Mouse (Mus musculus) urinary bladder, adult 2 months (tissue): Measurements from ENCODE around the gene Wasf3. TPM values are rescaled to one million over a fixed set of nuclear protein-coding genes. Genes with fewer than 3 reads are reported as not detected.

ENCODE experiments used
- DNase-seq: peaks from one replicate; pipeline ENCODE4 v3.0.0; 2022; ENCODE audit warnings: low spot score
- polyA plus RNA-seq: library from polyadenylated mRNA; depleted of rRNA; stranded (reverse); fragments of >200 nt; gene quantifications from 2 replicates; pipeline ENCODE4 v1.2.3, GENCODE M21; 2012; rRNA removed

Wasf3 gene
- 3.0 and 4.8 TPM in 2 replicates for polyA plus RNA-seq

DNA sequence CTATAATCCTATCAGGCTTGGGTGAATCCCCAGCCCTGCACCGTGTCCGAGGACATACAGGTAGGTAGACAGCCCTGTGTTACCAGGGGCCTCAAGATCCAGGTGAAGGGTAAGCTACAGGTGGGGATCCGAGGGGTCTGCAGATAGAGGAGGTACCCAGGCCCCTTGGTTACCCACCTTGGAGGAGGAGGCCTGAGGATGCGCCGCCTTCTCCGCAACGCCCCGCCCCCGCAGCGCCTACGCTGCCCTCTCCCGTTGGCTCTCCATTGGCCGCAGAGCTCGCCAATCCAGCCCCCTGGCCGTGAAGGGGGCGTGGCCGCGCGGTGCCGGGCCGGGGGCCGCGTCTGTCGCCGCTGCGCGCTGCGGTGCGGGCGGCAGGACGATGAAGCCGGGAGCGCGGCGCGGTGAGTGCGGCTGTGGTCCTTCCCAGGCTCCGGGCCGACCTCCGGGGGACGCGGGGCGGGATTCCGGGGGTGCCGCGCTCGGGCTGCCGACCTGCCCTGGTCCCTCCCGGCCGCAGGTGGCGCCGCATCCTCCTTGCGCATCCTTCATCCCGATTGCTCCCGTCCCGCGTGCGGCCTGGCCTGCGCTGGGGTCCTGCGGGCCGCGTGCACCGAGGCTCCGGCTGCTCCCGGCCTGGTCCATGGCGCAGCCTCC, at the start of gene Wasf3:
TSS of gene Wasf3 (plus strand) at position 51 of the 657 bp plus-strand sequence.
- peak; percentile 28 for DNase-seq

DNA sequence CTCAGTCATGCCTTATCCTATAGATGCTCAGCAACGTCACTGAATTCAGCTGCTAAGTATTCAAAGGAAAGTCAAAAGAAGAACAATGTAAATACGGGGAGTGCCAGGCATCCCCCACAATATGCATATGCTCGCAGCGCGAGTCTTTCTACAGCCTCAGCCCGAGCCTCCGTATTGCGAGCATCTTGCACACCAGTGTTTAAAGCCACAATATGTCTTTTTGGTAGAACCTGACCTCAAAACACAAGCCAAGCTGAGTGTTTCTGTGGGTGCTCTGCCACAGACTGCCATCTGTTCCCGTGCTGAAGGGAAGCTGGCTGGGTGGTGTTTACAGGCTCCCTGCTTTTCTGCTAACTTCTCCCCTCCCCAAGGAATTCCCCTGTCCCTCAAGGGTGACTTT, 46.7 kb upstream of the Wasf3 start:
- no peak for DNase-seq

GRCm38 (mm10) chr5:146340037-146340436, 44.7 kb upstream of the Wasf3 start:
- no peak for DNase-seq

GRCm38 (mm10) chr5:146344911-146345686, 39.7 kb upstream of the Wasf3 start:
- DNase-seq, result no peak

- DNase-seq, result no peak
Measured at GRCm38 (mm10) chr5:146347081-146347480, 37.7 kb upstream of the Wasf3 start.

GRCm38 (mm10) chr5:146349183-146349582, 35.6 kb upstream of the Wasf3 start:
- DNase-seq, result no peak

- DNase-seq, result no peak
Measured at GRCm38 (mm10) chr5:146350784-146351183, 34.0 kb upstream of the Wasf3 start.

DNA sequence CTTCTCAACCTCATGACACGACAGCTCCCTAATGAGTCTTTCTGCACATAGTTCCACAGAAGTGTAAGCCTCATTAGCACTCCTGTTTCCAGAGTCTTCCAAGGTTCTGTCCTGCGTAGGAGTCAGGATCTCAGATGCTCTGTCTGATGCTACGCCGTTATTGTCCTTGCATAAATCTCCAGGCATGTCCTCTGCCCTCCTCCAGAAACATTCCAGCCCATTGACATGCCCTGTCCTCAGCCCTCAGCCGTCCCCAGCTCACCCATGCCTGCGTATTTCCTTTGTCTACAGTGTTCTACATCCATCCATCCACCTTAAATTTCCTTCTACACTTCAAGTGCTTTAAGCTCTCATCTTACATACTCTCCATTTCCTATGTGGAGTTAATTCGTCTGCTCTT, 32.8 kb upstream of the Wasf3 start:
- DNase-seq, result no peak

DNA sequence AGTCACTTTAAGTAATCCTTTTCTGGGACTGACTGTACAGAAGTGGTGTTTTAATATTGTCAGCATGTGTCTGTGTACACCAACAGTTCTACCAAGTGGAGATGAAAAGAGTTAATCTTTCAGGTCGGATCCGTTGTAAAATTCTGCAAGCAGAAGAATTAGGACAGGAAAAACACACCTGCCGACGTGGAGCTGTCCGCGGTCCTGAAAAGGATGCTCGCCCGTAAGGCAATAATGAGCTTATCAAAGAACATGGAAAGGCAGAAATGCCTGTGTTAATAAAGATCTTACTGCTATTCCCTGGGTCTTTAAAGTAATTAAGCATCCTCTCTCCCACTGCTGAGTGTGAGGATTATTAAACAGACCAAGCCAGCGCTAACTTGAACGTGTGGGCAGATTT, 24.4 kb upstream of the Wasf3 start:
- no peak for DNase-seq

GRCm38 (mm10) chr5:146362711-146363110, 22.1 kb upstream of the Wasf3 start:
- DNase-seq, result no peak

DNA sequence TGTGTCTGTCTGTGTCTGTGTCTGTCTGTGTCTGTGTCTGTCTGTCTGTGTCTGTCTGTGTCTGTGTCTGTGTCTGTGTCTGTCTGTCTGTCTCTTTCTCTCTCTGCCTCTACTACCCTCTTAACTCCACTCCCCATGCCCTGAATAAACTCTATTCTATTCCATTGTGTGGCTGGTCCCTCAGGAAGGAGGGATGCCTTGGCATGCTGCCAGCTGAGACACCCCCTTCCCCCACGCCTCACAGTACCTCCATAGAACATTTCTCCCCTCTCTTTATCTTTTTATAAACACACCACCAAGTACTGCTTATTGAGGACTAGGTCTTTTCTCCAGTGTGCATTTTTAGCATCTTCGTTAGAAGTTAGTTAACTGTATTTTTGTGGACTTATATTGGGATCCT, 16.4 kb upstream of the Wasf3 start:
- no peak for DNase-seq

DNA sequence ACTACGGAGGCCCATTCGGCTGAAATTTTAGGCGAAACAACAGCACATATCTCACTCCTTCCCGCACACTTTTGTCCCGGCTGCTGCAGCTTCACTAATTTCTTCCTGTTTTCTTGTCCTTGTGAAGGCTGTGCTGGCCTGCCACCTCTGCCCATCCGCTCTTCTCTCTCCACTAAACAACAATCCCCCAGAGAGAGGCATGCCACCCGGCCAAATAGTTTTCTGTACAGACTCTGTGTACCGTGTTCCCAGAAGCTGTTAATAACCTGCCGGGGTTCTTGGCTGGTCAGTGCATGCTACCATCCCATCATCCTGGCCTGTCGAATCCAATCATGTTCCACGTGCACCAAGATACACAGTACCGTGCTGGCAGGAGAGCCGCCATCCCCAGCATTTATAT, 15.8 kb upstream of the Wasf3 start:
- no peak for DNase-seq

- DNase-seq, result no peak
Measured at GRCm38 (mm10) chr5:146370794-146371193, 14.0 kb upstream of the Wasf3 start.

DNA sequence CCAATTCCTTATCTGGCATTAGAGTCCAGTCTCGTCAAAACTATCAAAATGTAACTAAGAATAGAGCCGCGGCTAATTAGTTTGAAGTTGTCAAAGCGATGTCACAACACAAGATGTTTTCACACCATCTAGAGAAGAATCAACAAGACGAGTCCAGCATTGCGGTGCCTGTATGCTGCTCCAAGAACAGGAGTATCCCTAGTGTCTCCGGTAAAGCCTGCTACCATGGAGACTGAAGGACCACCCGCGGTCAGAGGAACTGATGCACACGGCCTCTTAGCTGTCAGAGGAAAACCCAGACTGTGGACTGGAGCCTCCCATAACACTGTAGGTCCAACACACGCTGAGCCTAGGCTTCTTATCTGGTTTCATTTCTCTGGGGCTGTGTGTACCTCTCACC, 11.5 kb upstream of the Wasf3 start:
- DNase-seq, result no peak

- DNase-seq, result no peak
Measured at GRCm38 (mm10) chr5:146376601-146377000, 8.2 kb upstream of the Wasf3 start.

- DNase-seq, result no peak
Measured at GRCm38 (mm10) chr5:146380041-146380440, 4.7 kb upstream of the Wasf3 start.

- DNase-seq, result no peak
Measured at GRCm38 (mm10) chr5:146382268-146382667, 2.5 kb upstream of the Wasf3 start.

DNA sequence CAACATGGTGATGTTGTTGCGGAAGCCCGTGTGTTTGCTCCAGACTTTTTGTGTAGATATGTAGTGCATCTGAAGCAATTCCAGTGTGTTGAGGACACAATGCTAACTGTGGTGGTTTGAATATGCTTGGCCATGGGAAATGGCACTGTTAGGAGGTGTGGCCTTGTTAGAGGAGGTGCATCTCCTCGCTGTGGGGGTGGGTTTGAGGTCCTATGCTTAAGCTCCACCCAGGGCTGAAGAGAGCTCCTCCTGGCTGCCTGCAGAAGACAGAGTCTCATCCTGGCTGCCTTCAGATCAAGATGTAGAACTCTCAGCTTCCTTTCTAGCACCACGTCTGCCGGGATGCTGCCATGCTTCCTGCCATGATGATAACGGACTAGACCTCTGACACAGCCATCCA, 1.4 kb upstream of the Wasf3 start:
- DNase-seq, result no peak

DNA sequence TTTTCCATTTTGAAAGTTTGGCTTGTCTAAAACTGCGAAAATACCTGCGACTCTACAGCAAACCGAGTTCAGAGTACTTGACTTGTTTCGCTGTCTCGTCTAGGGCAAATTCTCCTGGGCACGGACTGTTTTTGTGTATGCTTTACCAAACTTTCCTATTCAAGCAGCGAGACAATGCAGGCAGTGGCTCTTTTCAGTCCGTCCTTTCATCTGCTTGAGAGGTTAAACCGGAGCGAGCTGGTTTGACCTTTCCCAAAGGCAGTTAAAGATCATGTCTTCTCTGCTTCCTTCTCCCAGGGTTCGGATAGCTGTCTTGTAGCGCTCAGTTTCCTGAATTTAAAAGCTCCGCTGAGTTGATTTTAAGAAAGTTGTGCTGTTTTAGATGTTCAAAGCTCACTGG, 1.2 kb downstream of the Wasf3 start:
- no peak for DNase-seq

DNA sequence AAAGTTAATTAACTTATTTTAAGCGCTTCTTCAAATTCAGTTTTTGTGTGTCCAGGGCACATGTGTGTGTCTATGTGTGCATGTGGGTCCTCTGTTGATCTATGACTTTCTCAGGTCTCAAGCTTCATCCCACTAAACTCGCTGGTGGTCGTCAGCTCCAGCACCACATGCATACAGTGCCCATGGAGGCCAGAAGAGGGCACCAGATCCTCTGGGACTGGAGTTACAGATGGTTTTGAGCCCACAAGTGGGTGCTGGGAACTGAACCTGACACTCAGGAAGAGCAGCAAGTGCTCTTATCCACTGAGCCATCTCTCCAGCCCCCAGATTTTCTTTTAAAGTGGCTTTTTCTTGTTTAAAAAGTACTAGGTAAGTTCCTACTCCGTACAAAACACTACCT, 2.1 kb downstream of the Wasf3 start:
- no peak for DNase-seq

DNA sequence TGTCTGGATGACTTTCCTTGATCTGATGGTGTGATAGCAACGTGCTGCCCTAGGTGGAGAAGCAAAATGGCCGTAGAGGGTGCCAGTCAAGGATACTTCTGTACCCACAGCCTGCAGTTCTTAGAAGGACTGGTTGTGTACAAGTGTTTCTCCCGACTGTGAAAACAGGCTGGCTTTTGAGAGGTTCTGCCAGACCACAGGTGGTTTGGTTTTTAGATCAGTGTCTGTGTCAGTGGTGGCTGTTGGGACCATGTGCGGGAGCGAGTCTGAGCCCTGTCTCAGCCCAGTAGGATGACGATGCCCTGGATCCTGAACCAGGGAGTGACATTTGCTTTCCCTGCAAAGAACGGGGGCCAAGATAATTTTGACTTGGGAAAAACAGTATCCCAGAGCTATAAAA, 9.8 kb downstream of the Wasf3 start:
- DNase-seq, result no peak

DNA sequence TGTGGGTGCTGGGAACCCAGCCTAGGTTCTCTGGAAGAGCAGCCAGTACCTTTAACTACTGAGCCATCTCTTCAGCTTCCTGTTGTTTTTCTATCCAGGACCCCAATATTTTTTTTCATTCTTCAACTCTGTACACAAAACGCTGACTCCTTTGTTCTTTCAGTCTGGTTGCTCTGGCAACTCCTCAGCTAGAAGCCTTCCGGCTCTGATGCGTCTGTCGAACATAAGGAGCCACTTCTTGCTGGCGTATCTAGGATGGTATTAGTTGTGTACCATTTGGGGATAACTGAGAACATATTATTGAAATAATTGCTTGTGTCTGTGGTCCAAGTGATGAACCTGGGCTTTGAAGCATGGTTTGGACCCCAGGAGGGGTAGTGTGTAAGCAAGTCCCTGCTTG, 12.5 kb downstream of the Wasf3 start:
- DNase-seq, result no peak

- no peak for DNase-seq
Measured at GRCm38 (mm10) chr5:146398386-146399115, 13.8 kb downstream of the Wasf3 start.
